Mouse (Mus musculus): ENCODE measurements around the gene Eif5. TPM values are rescaled to one million over a fixed set of nuclear protein-coding genes. Genes with fewer than 3 reads are reported as not detected.

The Eif5 gene
- polyA plus RNA-seq (2017; shearing (Covaris generic)): 100 to 1,000 TPM; 432 to 559 TPM

GRCm38 (mm10) chr12:111537796-111538291 is at the start of gene Eif5:
Eif5 (plus strand) TSS chr12:111538016.

GRCm38 (mm10) chr12:111574074-111574886 is 36.5 kb downstream of the Eif5 start, which contains the start of gene Mark3:
Mark3 (plus strand) TSS chr12:111574523.

Other genes starting within 250 kb of the Eif5 start
- 1 to 10 TPM; 1.4 to 1.7 TPM for gene Cdc42bpb, start 160.3 kb upstream of the Eif5 start, polyA plus RNA-seq (2017; shearing (Covaris generic))
- 1 to 10 TPM in 1 of 2 experiments, under 1 TPM in 1; 0.57 to 1.1 TPM for gene Lbhd2, start 131.2 kb upstream of the Eif5 start, polyA plus RNA-seq (2017; shearing (Covaris generic))
- not detected for gene Exoc3l4, start 121.0 kb upstream of the Eif5 start, polyA plus RNA-seq (2017; shearing (Covaris generic))
- gene Tnfaip2, start 95.5 kb upstream of the Eif5 start, polyA plus RNA-seq (2017; shearing (Covaris generic)): 1 to 10 TPM; 1.2 to 1.4 TPM
- gene Gm266, start 52.2 kb upstream of the Eif5 start, polyA plus RNA-seq (2017; shearing (Covaris generic)): not detected
- 100 to 1,000 TPM in 1 of 2 experiments, 10 to 100 TPM in 1; 95.5 to 111 TPM for gene Mark3, start 36.5 kb downstream of the Eif5 start, polyA plus RNA-seq (2017; shearing (Covaris generic))
- 10 to 100 TPM; 30.5 to 31.2 TPM for gene Ckb, start 134.3 kb downstream of the Eif5 start, polyA plus RNA-seq (2017; shearing (Covaris generic))
- 10 to 100 TPM; 11.1 to 13.1 TPM for gene Trmt61a, start 140.1 kb downstream of the Eif5 start, polyA plus RNA-seq (2017; shearing (Covaris generic))
- 10 to 100 TPM; 37.3 to 51.4 TPM for gene Bag5, start 175.2 kb downstream of the Eif5 start, polyA plus RNA-seq (2017; shearing (Covaris generic))
- gene Apopt1, start 175.2 kb downstream of the Eif5 start, polyA plus RNA-seq (2017; shearing (Covaris generic)): 10 to 100 TPM; 47.7 to 61.6 TPM
- 10 to 100 TPM; 36.3 to 43.9 TPM for gene Klc1, start 220.8 kb downstream of the Eif5 start, polyA plus RNA-seq (2017; shearing (Covaris generic))